In genomic region chr12:8109876-8110275, GRCm38 (mm10) we compare ENCODE assay signal across 27 mouse cellular contexts.
DNase-seq lines count a peak whose midpoint lies in the region; ATAC-seq and TF ChIP-seq lines count a peak whose summit lies in the region.
"Had no signal": no experiment of that assay in that cellular context is flagged by ENCODE, and none has a peak within 500 bp of the region (broad histone marks: within the 10 kb centered on the region; RNA-seq: fewer than 3 reads in every experiment).

No protein-coding gene starts in this region.

- ATAC-seq in cerebellum, adult (ENCODE audit: insufficient number of reproducible peaks, low FRiP score, low TSS enrichment) = no peak
- ATAC-seq: forebrain, embryonic 15.5 days; hindbrain, postnatal 0 days; inflammation-experienced regulatory T-cells, adult 6 months; intestine, embryonic 16.5 days; Patski had no signal

- H3K27me3 ChIP-seq in cerebellum, adult 2 months (ENCODE audit: control insufficient read depth, insufficient read depth, low read length) = no peaks in the 10 kb centered on the region
- H3K27me3 ChIP-seq: embryonic facial prominence, embryonic 13.5 days; forebrain, embryonic 12.5 days; forebrain, embryonic 15.5 days; heart, embryonic 13.5 days had no signal

- H3K4me3 ChIP-seq in cerebellum, adult 2 months (replicated peaks; ENCODE audit: insufficient read depth, low read depth, low read length) = no peak overlapping the region
- H3K4me3 ChIP-seq: embryonic facial prominence, embryonic 10.5 days; embryonic facial prominence, embryonic 13.5 days; erythroblast, embryonic 14.5 days; forebrain, embryonic 12.5 days; forebrain, embryonic 15.5 days; heart, adult 2 months; heart, embryonic 10.5 days; heart, embryonic 13.5 days had no signal

- 15% methylated on average over 6 of the region's 6 CpGs for WGBS in cerebellum, adult 2 months

- no peak for TF ChIP-seq CTCF in cerebellum, adult 2 months (IDR thresholded peaks at IDR 0.05; ENCODE audit: borderline replicate concordance, insufficient read depth, low read depth, low read length)

- no peak for TF ChIP-seq POLR2A in cerebellum, adult 2 months (IDR thresholded peaks at IDR 0.05; ENCODE audit: borderline replicate concordance, insufficient read depth, low read length)

- no peak overlapping the region for H3K27ac ChIP-seq in cerebellum, adult 2 months (ENCODE audit: insufficient read depth, low read length)
- H3K27ac ChIP-seq: embryonic facial prominence, embryonic 10.5 days; embryonic facial prominence, embryonic 13.5 days; forebrain, embryonic 12.5 days; forebrain, embryonic 15.5 days; heart, adult 2 months; heart, embryonic 10.5 days; heart, embryonic 13.5 days; hindbrain, embryonic 14.5 days; hindbrain, postnatal 0 days had no signal

- H3K4me1 ChIP-seq in cerebellum, adult 2 months (ENCODE audit: control insufficient read depth, insufficient read depth, low read length) = peaks cover 3% of the 10 kb centered on the region; the same call in 1 of the 2 replicates
- H3K4me1 ChIP-seq: forebrain, embryonic 12.5 days; forebrain, embryonic 15.5 days; heart, embryonic 13.5 days had no signal

- peak; percentile 27 to 45 for DNase-seq in cerebellum, adult 2 months
- DNase-seq in cerebellum, adult 9-10 months = peak; percentile 20
- peak; percentile 59 to 71 for DNase-seq in cerebellum, postnatal 10 days
- DNase-seq in cerebellum, postnatal 36 days = peak; percentile 26 to 27
- no peak for DNase-seq in B cell, adult 2 months
- no peak for DNase-seq in Muller cell, postnatal 12 days (ENCODE audit: inconsistent ontology term)
- DNase-seq: embryo, embryonic 11 days; gastrocnemius, postnatal 10 days; gastrocnemius, postnatal 36 days; heart, adult 2 months; heart, postnatal 14 days; heart, postnatal 4 days; kidney, adult 18-20 months; kidney, adult 9 months had no signal

Comparison
In these comparisons a context has a peak if more than half of its experiments do, and no peak if none do; other contexts are left out.
1. DNase-seq: peak in cerebellum, adult 2 months (2 of 2), cerebellum, adult 9-10 months (single experiment), cerebellum, postnatal 10 days (2 of 2) and cerebellum, postnatal 36 days (2 of 2); none in B cell, adult 2 months (0 of 2) and Muller cell, postnatal 12 days (single experiment).